Mouse (Mus musculus): Measurements from ENCODE around the gene Serpinh1.

The Serpinh1 gene

DNA sequence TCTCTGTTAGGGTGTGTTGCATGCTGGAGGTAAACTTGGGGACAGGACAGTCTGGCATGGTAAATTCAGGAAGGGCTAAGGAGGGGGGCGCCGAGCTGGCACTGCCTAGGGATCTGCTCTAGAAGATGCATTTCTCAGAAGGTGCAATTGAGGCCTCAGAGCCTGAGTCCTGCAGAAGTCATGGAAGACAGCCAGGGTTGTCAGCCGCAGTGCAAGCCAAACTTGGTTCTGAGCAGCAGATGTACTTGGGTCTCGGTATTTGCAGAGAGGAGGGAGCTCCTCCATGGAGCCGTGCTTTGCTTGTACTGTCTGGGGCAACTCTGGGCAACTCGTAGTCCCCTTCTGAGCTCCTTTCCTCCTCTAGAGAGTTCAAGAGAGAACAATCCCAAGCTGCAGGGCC, 26.9 kb downstream of the Serpinh1 start:
- no peak for DNase-seq (ENCODE audit: low read depth, low spot score)

DNA sequence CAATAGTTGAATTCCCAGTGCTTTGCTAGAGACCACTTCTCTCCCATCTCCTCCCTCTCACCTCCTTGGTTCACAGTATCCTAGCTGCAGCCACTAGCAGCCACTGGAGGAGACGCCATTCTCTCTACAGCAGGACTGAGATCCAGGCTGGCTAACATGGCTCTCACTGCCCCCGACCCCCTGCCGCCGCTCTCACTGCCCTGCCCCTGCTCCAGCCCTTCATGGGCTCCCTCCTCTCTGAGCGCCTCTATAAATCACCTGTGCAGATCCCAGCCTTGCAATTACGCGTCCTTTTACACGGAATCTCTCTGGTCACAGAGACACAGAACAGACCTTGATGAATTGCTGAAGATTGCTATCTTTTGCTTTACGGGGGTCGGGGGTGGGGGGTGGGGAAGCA, 28.2 kb downstream of the Serpinh1 start:
- no peak for DNase-seq (ENCODE audit: low read depth, low spot score)

DNA sequence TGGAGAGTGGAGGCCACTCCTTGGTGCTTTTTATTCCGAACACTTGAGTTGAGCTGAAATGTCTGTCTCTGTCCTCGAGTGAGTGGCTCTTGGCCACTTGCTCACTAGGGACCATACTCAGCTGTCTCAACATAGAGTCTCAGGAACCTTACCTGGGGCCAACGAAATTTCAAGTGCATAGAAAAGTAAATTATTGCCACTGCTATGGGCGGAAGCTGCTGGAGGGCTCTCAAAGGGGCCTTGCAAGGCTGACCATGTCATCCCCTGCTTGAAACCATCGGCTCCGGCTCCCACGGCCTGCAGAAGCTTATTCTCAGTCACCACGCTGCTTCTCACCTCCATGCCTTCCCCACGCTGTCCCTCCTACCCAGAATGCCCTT, 29.7 kb downstream of the Serpinh1 start:
- DNase-seq (ENCODE audit: low read depth, low spot score), result no peak

DNA sequence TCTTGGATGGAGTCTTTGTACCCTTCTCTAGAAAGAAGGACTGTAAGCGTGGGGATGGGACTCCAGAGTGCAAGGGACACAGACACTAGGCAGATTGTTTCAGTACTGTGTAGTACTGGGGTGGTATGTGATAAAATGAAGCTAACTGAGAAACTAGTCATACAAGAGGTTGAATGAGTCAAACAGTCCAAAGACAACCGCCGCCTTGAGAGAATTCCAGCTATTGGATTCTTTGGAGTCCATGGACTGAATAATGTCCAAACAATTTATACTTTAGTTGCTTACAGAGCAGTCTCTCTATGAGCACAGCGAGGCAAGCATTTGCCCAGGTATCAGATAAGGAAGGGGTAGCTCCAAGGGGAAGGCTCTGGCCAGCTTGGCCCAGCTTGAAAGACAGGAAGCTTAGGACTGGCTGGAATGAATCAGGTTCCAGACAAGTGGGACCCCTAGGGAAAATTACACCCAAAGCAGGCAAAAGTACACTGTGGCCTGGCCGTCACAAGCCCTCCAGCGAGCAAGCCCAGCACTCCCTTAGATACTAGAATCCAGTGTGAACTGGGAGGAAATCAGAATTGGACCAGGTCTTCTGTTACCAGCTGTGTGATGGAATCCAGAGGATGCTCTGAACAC, 30.2 kb downstream of the Serpinh1 start:
- no peak for DNase-seq (ENCODE audit: low read depth, low spot score)

DNA sequence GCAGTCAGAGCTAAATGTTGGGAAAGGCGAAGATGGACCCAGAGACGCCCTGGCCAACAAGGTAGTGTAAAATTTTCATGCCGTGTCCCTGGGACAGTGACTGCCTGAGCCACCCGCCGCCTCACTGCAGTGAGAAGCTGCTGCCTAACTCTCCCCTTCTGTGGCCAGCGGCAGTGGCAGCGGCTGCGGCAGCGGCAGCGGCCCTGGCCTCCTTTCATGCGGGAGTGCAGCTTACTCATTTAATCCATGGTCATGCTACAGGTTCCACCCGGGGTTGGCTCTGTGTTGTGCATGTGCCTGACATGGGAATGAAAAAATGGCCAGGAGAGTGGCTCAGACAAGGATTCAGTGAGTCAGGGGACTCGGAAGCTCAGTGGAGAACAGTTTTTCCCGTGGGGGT, 32.5 kb downstream of the Serpinh1 start:
- no peak for DNase-seq (ENCODE audit: low read depth, low spot score)

DNA sequence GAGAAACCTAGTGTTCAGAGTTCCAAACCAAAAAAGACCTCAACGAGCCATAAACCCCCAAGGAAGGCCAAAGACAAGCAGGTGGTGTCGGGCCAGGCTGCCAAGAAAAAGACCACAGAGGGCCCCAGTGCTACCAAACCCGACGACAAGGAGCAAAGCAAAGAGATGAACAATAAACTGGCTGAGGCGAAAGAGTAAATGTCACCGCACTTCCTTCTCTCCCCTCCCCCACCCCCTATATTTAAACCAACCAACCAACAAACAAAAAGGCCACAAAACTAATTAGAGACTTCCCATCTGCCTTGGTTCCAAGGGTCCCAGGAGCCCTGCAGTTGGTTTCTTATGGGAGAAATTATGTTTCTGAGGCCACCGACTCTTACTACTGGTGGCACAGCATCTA, 35.6 kb downstream of the Serpinh1 start:
- no peak for DNase-seq (ENCODE audit: low read depth, low spot score)

DNA sequence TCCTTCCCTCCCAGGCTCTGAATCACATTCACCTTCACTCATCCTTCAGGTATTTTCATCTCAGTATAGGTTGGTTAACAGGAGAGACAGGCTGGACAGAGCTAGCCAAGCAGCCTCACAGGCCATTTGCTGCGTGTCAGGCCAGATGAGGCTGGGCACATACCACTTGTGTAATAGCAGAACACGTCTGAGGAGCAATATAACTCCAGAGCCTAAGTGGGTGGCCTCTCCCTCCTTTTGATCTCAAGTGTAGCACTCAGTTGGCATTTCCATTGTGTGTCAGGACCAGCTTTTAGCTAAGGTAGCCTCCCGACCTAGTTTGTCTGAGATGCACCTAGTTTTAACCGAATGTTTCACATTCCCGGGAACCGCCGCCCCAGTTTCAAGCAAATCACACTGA, 36.8 kb downstream of the Serpinh1 start:
- DNase-seq (ENCODE audit: low read depth, low spot score), result no peak

DNA sequence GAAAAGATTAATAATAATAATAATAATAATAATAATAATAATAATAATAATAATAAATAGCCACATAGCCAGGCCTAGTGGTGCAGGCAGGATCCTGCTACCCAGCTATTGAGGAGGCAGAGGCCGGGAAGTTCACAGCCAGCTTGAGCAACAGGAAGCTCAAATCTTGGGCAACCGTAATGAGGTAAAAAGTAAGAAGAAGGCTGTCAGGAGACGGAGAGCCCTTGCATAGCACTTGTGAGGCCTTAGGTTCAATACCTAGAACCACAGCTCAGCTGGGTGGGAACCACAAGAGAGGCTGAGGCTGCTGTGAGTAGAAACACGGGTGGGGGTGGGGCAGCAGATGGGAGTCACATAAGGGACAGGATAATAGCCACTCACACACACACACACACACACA, 38.5 kb downstream of the Serpinh1 start:
- DNase-seq (ENCODE audit: low read depth, low spot score), result no peak

DNA sequence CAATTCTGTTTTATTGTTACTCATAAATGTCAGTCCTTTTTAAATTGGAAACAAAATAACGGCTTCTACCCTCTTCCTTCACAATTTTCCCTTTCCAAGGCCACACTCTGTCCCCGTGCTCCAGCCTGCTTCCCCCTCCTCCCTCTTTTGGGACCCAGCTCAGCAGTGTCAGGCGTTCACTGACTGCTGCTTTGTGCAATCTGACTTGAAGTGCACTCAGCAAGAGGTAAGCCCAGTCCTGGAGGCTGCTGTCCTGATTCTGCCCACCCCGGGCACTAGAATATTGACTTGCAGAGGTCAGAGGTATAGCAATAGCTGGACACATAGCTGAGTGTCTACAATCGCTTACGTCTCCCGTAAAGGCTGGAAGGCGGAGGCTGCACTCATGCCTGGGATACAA, 39.8 kb downstream of the Serpinh1 start:
- DNase-seq (ENCODE audit: low read depth, low spot score), result no peak

DNA sequence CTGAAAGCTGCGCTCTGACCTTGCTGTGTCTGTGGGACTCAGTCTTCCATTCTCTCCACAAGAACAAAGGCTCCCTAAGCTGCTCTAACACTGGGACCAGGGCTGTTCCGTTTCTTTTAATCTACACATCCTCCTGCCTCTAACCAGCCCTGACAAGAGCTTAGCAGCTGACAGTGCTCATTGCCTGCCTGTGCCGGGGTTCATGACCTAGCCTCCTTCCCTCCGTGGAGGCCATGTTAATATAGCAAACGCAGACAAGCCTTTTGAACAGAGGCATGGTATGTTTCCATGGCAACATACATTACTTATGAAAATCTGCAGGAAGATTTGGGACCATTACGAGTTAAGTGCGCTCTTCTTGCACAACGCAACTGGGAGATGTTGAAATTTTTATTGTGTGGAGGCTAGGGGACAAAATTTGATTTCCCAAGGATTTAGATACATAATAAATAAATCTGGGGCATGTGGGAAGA, 40.3 kb downstream of the Serpinh1 start:
- no peak for DNase-seq (ENCODE audit: low read depth, low spot score)

DNA sequence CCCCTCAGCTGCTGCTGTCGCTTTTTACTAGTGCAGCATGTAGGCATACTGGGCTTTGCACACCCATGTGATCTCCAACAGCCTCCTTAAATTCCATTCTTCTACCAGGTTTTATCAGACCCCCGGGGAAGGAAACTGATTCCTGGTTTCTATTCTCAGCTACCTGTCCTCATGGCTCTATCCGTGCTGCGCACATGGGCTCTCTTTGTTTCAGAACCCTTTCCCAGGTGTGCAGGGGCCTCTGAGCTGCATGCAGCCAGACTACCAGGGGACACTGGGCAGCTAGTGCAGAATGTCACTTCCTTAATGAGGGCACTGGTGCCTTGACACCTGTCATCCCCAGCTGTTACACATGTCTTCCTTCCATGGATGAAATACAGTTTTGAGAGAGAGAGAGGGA, 41.0 kb downstream of the Serpinh1 start:
- DNase-seq (ENCODE audit: low read depth, low spot score), result no peak

DNA sequence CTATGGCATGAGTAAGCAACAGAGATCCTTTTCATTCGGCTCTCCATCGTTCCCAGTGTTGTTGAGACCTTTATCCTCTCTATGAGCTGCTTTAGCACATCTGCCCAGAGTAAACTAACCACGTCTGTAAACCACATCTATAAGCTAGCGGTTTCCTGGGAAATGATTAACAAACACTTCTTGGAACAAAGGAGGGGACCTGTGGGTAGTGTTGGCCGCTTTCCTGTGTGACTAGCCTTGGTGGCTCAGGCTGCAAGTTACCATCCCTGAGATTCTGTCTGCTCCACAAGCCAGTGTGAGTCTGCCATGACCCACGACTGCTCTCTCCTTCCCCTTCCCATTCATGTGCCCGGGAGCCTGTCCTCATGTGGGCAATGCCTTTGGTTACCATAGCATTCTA, 41.6 kb downstream of the Serpinh1 start:
- no peak for DNase-seq (ENCODE audit: low read depth, low spot score)

DNA sequence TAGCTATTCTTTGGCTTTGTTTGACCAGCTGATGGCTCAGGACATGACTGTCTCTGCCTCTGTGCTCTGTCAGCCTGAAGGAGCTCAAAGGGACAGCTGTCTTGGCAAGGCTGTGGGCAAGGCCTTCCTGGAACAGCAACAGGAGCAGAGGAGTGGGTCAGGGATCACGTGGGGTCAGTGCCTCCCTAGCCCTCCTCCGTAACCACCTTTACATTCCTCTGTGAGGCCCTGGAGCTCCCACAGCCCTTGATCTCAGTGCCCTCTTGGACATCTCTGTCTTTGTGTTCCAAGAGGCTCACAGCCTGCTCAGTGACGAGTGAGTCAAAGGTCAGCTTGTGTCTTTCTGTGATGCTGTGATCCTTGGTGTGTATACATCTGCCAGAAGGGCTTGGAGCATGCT, 46.4 kb downstream of the Serpinh1 start:
- no peak for DNase-seq (ENCODE audit: low read depth, low spot score)

DNA sequence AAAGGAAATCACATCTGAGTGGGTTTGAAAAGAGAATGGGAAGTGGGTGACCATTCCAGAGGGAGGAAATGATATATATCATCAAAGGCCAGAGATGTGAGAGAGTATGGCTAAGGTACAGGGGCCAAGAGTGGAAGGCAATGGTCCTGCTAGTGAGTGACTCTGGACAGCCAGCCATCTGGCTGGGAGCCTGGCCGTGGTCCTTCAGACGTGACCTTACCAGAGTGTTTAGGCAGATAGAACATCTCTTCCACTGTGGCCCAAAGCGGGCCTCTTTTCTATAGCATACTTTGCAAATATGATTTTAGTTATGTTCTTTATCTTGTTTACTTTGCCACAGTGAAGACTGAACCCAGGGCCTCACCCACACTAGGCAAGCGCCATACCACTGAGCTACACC, 47.4 kb downstream of the Serpinh1 start:
- no peak for DNase-seq (ENCODE audit: low read depth, low spot score)

DNA sequence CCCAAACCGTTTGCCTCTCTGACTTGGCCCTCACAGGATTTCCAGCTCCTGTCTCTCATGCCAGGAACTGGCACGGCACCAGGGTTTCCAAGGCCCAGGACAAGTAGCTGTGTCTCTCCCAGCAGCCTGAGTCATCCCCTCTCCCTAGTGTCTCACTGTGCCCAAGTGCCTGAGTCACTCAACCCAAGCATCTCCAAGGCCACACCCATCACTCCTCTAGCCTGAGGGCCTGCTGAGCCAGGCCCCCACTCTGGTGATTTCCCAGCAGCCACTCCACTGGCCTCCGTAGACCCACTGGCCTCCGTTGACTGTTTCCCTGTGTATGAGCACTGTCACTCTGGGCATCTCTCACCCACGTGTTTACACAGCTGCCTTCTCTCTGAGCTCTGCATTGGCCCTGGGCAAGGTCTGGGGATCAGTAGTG, 48.1 kb downstream of the Serpinh1 start:
- DNase-seq (ENCODE audit: low read depth, low spot score), result no peak

DNA sequence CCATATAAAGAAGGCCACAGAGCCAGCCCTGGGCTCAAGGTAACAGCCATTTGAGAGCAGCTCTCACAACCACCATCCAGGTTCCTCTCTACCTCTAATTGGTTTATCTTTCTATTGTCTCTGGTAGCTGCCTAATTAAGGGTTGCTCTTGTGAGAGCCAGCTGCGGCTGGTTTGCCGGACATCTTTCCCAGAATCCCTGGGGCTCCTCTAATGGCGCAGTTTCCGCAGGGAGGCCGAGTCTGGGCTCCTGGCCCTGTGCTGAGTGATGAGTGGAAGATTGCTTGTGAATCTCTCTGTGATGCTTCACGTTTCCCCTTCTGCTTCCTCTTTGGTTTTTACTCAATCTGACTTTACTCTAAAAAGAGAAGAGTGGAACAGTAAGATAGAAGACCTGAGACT, 49.0 kb downstream of the Serpinh1 start:
- no peak for DNase-seq (ENCODE audit: low read depth, low spot score)

DNA sequence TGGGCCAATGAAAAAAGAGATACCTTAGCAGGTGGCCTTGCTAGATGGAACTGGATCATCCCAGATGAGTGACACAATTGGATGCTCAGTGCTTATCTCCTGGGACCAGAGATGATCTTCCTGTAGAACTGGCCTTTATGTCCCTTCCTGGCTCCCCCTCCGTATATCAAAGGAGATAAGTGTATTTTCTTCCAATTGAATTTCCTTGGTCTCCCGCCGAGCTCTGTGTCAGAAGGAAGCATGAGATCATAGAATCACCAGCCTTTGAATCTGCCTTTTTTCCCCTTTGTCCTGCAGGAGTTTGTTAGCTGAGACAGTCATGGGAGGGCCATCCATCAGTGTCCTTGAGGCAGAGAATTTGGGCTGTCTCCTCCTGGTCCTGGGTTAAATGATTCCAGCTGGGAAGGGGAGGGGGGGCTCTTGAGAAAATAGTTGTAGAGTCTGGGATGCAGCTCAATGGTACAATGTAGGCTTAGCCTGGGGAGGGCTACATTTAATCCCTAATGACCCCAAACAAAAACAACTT, 52.3 kb downstream of the Serpinh1 start:
- DNase-seq (ENCODE audit: low read depth, low spot score), result no peak
